Mouse (Mus musculus): ENCODE measurements around the gene Alas2.

The Alas2 gene

DNA sequence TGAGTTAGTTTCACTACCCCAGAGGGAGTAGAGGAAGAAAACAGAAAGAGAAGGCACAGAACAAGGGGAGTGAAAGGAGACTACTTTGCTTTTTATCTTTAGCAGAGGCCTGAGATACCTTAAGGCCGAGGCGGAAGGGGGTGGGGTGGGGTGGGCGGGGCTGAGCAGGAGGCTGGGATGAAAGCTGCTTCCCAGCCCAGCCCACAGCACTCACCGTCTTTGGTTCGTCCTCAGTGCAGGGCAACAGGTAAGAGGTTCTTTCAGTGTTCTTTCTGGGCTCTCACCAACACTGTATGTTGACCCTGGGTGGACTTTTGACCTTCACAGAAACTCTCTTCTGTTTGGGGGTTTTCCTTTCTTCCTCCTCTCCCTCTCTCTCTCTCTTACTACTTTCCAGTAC, at the start of gene Alas2:
Alas2 (plus strand) TSS at position 137 of the 400 bp plus-strand sequence.
- no peak for DNase-seq

DNA sequence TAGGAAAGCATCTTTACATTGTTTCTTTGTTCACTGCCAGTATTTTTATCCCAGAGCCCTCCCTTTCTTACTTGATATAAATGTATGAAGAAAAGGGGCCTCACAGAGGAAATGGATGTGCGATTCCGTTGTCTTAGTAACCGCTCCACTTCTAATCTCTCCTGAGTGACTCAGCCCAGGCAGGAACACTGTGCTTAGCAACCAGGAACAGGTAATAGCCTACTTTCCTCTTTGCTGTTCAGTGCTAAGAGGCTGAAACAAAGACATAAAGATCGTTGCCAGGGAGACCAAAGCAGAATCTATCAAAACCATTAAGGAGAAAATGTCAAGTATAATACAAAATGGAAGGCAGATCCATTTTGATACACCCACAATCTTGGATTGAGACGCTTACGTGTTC, 38.5 kb upstream of the Alas2 start:
- DNase-seq, result no peak

DNA sequence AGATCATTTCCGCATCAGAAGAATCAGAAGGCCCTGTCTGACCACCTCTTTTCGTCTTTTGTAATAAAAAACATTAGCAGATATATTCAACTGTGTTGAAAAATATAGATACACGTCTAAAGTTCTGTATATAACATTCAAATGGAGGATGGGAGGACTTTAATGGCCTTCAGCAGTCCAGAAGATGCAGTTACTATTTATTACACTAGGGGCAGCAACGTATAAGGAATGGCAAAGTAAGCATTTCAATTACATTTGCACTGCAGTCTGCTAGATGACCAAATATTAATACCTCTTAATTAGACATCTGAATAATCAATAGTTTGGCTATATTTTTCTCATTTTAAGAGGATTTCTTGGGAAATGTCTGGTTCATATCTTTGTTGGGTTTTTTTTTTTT, 36.5 kb upstream of the Alas2 start:
- peak in 1 of 2 experiments; percentile 63 for DNase-seq

DNA sequence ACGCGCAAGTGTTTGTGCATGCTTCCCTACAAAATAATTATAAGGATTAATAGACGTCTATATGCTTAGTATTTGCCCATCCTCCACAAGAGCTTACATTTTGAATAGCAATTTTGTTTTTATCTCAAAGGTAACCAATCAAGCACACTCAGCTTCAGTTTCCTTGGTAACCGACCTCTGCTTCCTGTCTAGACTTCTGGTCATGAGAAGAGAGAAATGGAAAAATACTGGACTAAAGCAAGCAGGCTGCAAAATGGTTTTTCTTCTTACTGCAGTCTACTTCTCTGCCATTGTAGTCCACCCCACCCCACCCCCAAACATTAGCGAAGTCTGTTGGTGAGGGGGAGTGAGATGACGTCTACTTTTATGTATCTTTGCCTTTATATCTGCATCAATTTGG, 35.9 kb upstream of the Alas2 start:
- DNase-seq, result peak; percentile 7 to 23

DNA sequence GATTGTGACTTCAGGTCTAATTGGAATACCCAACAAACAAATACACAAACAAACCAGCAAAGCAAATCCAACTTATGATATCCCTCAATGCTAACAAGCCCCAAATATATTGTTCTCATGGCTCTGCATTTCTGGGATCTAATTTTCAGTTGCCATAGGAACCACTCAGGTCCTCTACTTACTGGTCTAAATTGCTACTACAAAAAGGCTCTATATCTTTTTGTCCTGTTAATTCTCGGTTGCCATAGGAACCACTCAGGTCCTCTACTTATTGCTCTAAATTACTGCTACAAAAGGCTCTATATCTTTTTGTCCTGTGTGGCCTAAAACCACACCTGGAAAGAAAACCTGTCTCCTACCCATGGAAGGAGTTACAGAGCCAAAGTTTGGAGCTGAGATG, 33.0 kb upstream of the Alas2 start:
- DNase-seq, result no peak

DNA sequence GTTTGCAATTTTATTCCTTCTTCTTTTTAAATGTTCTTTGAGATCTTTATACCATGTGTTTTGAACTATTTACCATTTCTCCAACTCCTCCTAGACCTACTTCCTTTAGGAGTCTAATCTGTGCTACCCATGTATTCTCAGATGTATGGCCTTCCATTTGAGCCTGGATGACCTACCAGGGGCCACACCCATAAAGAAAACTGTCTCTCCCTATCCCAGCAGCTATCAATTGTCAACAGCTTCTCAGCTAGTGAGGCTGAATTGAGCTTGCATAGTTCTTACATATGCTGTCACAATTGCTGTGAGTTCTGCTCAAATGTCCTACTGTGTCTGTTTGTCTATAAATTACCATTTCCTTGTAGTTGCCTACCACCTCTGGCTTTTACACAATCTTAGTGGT, 31.2 kb upstream of the Alas2 start:
- no peak for DNase-seq

DNA sequence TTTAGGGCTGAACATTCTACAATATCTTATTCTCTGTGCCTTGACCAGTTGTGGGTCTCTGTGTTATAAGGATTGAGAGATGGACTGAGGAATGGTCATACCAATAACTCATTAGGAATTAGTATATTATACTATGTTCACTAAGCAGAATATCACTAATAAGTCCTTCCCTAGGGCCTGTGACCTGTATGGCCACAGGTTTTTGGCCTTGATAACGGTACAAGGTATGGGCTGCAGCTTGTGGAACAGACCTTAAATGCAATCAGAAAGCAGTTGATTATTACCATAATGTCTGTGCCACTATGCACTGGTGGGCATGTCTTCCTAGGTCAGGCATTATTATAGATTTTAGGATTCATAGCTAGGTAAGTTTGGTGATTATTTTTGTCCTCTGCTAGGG, 30.7 kb upstream of the Alas2 start:
- no peak for DNase-seq

DNA sequence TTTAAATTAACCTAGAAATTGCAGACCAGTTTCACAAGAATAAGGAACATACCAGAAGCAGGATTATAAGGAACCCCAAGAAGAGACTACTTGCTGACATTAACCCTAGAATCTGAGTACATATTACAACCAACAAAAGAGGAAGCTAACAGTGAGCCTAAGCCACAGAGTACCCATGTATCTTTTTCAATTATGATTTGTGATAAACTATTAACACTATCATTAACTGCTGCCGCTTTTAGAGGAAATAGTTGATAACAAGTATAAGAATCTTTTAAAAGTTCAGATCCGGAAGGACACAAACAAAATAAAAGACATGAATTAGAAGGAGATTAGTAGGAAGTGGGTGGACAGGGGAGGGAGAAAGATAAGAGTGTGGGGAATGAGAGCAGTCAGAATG, 7.1 kb upstream of the Alas2 start:
- DNase-seq, result no peak

DNA sequence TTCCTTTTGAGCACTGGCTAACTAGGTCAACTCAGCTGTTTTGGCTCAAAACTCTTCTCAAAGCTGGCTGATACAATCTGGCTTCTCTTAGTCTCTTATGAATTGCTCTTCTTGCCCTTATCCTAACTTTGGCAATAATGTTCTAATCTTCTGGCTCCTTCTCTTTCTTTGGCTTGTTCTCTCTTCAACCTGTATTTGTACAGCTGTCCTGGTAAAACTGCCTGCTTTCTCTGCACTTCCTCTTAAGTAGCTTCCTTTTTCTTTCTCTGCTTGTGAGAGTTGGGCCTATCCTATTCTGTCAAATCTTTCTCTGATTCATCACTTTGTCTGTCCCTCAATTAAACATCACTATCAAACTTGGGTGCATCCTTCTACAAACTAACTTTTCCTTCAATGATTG, 5.5 kb upstream of the Alas2 start:
- DNase-seq, result no peak

DNA sequence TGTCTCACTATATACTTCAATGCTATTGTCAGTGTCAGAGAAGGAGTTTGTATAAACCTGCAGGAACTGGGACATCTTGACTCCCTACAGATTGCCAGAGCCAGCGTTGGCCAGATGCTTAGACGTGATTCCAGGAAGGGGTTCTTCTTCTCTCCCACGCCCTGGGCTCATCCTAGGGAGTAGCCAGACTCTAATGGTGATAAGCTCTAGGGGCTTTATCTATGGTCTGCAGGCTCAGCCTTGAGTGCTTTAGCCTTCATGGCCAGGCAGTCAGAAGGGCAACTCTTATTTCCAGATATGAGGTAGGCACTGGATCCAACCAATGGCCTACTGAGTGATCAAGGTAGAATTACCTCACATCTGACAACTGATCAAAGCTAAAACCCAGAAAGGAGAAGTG, 2.5 kb downstream of the Alas2 start:
- DNase-seq, result no peak

DNA sequence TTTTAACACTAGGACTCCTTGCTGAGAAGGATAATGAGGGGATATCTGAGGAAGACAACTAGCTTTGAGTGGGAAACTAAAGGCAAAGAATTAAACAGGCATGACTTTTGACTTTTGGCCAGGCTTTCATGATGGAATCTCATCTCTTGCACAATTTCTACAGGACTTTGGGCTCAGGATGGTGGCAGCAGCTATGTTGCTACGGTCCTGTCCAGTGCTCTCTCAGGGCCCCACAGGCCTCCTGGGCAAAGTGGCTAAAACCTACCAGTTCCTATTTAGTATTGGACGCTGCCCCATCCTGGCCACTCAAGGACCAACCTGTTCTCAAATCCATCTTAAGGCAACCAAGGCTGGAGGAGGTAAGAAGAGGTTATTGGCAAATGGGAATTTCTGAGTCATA, 4.8 kb downstream of the Alas2 start:
- DNase-seq, result peak; percentile 4 to 19

DNA sequence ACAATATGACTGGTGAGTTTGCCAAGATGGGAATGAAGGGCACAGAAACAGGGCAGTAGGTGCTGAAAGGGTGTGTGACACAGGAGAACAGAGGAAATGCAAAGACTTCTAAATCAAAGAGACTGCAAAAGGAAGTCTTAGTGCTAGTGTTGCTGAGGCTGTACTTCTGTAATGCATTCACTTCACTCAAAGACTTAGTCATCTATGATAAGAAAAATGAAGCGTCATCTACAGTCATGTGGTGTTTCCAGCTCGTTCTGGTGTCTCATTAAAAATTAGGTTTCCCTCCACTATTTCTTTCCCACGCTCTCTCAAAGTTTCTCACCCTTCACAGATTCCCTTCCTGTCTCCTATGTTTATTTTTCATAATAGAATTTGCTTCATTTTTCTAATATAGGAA, 6.9 kb downstream of the Alas2 start:
- DNase-seq, result no peak

DNA sequence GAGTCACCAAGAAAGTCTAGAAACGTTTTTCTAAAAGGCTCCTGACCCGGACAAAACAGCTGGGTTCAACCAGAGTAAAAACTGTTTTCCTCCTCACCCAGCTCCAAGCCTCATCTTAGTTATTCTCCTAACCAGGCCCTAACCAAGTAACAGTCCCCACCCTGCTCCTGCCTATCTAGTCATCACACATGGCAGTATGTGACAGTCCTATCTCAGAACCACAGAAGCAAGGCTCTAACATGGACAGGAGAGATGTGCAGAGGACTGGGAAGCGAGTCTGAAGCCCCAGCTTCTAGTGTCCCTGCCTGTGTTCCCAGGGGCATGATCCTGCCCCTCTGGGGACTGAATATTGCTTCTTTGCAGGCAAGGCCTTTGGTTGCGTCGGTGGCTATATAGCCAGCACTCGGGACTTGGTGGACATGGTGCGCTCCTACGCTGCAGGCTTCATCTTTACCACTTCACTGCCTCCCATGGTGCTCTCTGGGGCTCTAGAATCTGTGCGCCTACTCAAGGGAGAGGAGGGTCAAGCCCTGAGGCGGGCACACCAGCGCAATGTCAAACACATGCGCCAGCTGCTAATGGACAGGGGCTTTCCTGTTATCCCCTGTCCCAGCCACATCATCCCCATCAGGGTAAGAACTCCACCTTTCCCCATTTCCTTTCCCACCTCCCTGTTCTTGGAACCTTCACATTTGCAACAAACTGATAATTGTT, 17.6 kb downstream of the Alas2 start:
- DNase-seq, result no peak

DNA sequence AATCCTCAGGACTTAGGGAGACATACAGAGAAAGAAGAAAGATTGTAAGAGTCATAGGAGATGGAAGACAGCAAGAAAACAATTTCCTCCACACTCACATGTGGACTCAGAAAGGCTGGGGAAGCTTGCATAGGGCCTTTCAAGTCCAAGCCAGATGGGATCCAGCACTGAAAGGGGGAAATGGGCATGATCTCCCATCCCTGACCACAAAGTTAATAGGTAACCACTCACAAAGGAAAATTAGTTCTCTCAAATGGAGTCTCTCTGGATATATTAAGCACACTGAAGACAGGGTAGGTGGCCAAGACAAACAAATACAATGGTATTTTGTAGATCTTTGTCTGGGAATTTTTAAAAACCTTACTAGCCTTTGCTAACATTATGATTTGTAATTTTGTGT, 34.7 kb downstream of the Alas2 start:
- DNase-seq, result peak; percentile 6 to 27

DNA sequence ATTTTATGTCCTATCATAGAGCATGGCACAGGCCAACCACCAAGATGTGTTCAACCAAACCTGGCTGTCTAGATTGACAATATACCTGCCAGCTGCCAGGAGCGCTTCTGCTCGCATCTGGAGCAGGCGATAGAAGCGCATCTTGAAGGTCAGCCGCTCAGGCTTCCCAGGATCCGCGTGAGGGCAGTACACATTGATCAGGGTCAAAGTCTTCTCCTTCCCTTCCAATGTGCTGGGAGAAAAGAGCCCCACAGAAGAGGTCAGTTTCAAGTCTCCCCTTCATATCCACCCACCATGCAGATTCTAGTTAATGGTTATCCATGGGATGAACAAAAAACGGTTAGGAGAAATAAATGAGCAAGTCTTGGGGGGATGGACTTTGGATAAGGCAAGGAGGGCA, 37.9 kb downstream of the Alas2 start:
- DNase-seq, result peak; percentile 63 to 71

DNA sequence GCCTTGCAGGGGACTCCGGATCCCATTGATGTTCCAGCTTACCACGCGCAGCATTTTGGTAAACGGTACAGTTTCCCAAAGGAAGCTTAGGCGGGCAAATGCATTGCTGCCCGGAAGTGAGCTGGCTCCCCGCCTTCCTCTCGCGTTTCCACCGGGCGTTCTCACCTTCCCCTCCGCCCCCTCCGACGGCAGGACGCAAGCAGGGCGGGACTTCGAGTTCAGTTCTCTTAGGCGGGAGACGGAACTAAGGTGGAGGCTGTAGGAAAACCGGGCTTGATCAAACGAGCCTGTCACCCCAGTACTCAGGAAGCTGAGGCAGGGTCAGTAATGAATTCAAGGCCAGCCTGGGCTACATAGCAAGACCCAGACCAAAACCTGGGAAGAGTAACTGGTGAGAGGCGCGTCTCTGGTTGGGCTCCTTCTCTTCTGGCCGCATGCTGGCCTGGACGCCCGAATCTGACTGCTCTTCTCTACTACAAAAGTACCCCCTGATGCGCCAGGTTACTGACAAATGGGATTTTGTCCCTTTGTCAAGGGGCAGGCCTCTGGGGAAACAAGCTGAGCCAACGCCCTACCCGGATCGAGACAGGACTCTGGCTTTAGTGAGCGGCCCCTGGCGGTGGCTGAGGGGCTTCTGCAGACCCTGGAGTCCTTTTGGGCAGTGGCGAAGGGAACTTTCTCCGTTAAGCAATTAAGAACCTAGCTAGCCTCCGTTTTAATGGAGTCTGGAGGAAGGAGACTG, 41.0 kb downstream of the Alas2 start, which contains the start of gene Pfkfb1:
Pfkfb1 (plus strand) TSS at position 207 of the 742 bp plus-strand sequence.
- peak; percentile 86 to 90 for DNase-seq

DNA sequence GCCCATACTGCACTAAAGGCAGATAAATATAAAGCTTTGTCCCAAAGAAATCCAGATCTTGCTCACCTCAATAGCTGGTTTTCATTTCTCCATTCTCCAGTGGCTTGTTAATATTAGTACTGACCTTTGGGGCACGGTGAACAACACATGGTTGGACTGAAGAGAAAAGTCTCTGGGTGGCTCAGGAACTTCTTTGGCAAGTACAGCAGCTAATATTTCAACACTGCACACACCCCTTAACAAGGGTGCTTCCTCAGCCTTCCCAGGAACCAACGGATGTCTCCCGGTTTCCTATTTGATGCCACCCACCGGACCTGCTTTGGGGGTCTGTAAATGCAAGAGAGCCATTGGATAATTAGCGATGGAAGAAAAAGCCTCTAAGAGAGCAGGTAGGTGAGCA, 42.5 kb downstream of the Alas2 start, which contains the start of gene Apex2:
Apex2 (minus strand) TSS at position 173 of the 400 bp plus-strand sequence.
- no peak for DNase-seq

DNA sequence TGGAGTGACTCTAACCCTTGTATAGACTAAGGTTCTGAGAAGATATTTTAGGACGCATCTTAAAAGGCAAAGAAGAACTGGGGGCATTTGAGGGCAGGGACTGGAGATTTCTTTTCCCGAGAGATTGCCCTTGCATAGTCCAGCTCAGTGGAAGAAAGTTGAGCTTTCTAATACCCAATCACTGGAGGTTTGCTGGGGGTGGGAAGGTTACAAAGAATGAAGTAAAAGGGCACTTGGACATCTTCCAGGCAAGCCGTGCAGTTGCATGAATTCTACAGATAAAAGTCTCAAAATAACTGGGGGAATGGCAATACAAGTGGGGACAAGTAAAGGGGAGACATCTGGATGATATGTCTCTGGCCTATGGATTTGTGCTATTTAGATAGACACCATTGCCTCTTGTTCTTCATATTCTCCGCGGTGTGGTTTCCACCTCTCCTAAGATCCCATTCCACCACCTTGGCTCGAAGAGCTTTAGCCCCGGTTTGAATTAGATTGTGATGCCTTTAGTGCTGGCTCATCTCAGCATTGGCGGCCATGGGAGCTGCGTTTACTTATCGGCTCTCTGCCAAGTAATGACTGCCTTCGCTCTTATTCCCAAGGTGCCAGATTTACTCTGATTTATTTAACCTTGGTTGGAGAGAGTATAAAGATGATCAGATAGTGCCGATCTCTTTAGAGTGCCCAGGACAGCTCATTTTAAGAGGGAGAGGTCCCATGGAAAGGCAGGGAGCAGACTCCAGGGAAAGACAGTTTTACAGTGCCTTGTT, 46.3 kb downstream of the Alas2 start:
- no peak for DNase-seq

DNA sequence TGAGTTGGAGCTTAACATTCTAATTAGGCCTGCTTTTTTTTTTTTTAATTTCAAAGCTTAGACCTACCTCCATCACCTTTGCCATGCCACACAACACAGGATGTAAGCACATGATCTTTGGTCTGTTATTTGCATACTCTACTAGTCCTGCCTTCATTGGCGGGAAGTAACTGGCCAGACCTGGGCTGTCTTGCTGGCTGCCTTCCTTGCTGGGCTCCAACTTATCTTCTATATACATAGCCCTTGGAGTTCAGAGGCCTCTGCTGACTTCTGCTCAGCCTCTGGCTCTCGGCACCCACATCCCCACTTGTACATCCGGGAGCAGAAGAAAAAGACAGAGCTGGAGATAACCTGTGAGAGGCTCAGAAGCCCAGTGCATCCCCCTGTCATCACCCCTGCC, 47.0 kb downstream of the Alas2 start:
- no peak for DNase-seq

DNA sequence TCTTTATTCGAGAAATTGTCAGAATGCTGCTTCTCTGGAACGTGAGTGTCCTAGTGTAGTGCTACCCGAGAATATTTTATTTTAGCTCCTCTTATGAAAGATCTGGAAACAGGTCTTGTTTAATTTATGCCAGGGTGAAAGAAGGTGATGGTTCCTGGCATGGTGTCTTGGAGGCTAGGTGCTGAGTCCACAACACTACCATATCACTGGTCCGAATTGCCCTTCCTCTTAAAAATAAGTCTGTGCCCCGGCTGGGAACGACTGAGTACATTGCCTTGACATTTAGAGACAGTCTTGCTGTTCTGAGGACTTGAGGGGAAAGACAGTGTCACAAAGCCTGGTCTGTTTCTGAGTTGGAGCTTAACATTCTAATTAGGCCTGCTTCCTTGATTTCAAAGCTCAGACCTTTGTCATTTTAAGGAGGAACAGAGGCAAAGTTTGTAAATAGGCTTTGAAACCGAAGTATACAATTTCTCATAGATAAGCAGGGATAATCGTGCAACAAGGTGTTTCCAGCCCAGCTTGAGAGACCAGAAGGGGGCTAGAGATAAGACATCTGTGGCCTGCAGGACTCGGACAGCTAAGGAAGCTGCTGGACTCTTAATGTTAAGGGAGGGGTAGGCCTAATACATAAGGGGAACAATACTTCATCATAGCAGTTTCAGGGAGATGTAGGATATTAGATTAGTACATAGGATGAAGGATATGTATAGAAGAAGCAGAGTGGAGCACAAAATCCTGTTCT, 48.0 kb downstream of the Alas2 start:
- DNase-seq, result no peak

DNA sequence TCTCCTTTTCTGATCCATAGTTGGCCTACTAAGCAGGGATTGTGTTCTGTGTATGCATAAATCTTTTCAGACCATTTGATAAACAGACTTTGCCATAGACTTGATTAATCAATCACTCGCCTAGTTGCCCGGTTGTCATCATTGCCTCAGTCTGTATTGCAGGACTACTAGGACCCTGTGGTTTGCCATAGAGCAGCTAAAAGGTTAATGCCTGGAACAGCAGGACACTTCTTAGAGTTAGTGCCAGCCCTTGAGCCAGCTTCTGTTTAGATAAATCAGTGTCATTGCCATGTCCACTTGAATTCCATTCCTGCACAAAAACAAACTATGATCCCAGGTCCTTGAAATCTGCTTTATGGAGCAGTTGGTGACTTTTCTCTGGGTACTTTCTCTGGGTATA, 51.7 kb downstream of the Alas2 start:
- DNase-seq, result no peak

All from kidney, postnatal 36 days (tissue).